Mouse (Mus musculus): Measurements from ENCODE around the gene Map4k3. TPM values are rescaled to one million over a fixed set of nuclear protein-coding genes. Genes with fewer than 3 reads are reported as not detected.

Gene Map4k3
- polyA plus RNA-seq, 1 experiment from 2014 or later: 21.3 TPM

GRCm38 (mm10) chr17:80644983-80645693 lies 83.1 kb downstream of the Map4k3 start:
- H3K27me3 ChIP-seq: no peaks in the 10 kb centered on the region
- H3K4me2 ChIP-seq: no peak overlapping the region
- H3K4me1 ChIP-seq: no peaks in the 10 kb centered on the region
- H3K27ac ChIP-seq: no peak overlapping the region
- no peaks in the 10 kb centered on the region for H3K9me3 ChIP-seq (replicated peaks)
- WGBS: 95% methylated on average over 14 of the region's 14 CpGs
- H3K9ac ChIP-seq: no peak overlapping the region
- H3K36me3 ChIP-seq (ENCODE audit: poor library complexity, severe bottlenecking): peaks cover 71% of the 10 kb centered on the region
- no peak for ATAC-seq
- H3K4me3 ChIP-seq: no peak overlapping the region

- Histone ChIP-seq H3K4me3 (no peak overlapping the region), H3K4me2 (no peak overlapping the region), H3K9me3 (replicated peaks) (no peaks in the 10 kb centered on the region), H3K4me1 (no peaks in the 10 kb centered on the region), H3K27ac (no peak overlapping the region), H3K36me3 (ENCODE audit: poor library complexity, severe bottlenecking) (peaks cover 70% of the 10 kb centered on the region), H3K27me3 (no peaks in the 10 kb centered on the region), H3K9ac (no peak overlapping the region)
- WGBS: 81% methylated on average over 13 of the region's 13 CpGs
- ATAC-seq: no peak
These were observed 83.7 kb downstream of the Map4k3 start for GRCm38 (mm10) chr17:80644567-80644966.

GRCm38 (mm10) chr17:80638121-80638520 lies 90.2 kb downstream of the Map4k3 start:
- H3K27ac ChIP-seq: 0 out of 2 replicates have a peak overlapping the region, but pooled peaks have one; percentile 7
- no peaks in the 10 kb centered on the region for H3K27me3 ChIP-seq
- peaks cover 49% of the 10 kb centered on the region for H3K36me3 ChIP-seq (ENCODE audit: poor library complexity, severe bottlenecking)
- H3K4me3 ChIP-seq: no peak overlapping the region
- H3K9me3 ChIP-seq (replicated peaks): no peaks in the 10 kb centered on the region
- H3K4me1 ChIP-seq: no peaks in the 10 kb centered on the region
- H3K4me2 ChIP-seq: no peak overlapping the region
- ATAC-seq: no peak
- H3K9ac ChIP-seq: no peak overlapping the region
- 69% methylated on average over 8 of the region's 8 CpGs for WGBS

- Histone ChIP-seq H3K4me1 (no peaks in the 10 kb centered on the region), H3K4me3 (no peak overlapping the region), H3K9me3 (replicated peaks) (no peaks in the 10 kb centered on the region), H3K27me3 (no peaks in the 10 kb centered on the region), H3K4me2 (no peak overlapping the region), H3K9ac (no peak overlapping the region), H3K27ac (no peak overlapping the region), H3K36me3 (ENCODE audit: poor library complexity, severe bottlenecking) (peaks cover 53% of the 10 kb centered on the region)
- ATAC-seq: no peak
- WGBS: 88% methylated on average over 1 of the region's 1 CpGs
These were observed 92.5 kb downstream of the Map4k3 start for GRCm38 (mm10) chr17:80635794-80636193.

GRCm38 (mm10) chr17:80632846-80633245 lies 95.4 kb downstream of the Map4k3 start:
- Histone ChIP-seq H3K27me3 (no peaks in the 10 kb centered on the region), H3K9me3 (replicated peaks) (no peaks in the 10 kb centered on the region), H3K36me3 (ENCODE audit: poor library complexity, severe bottlenecking) (peaks cover 50% of the 10 kb centered on the region), H3K4me1 (no peaks in the 10 kb centered on the region), H3K9ac (no peak overlapping the region), H3K4me3 (no peak overlapping the region), H3K27ac (no peak overlapping the region), H3K4me2 (no peak overlapping the region)
- ATAC-seq: no peak
- 96% methylated on average over 5 of the region's 5 CpGs for WGBS

- Histone ChIP-seq H3K4me1 (no peaks in the 10 kb centered on the region), H3K9ac (no peak overlapping the region), H3K27ac (no peak overlapping the region), H3K4me3 (no peak overlapping the region), H3K4me2 (no peak overlapping the region), H3K27me3 (no peaks in the 10 kb centered on the region), H3K9me3 (replicated peaks) (no peaks in the 10 kb centered on the region), H3K36me3 (ENCODE audit: poor library complexity, severe bottlenecking) (peaks cover 53% of the 10 kb centered on the region)
- no peak for ATAC-seq
- WGBS: 98% methylated on average over 4 of the region's 4 CpGs
These were observed 95.9 kb downstream of the Map4k3 start for GRCm38 (mm10) chr17:80632354-80632753.

- no peak for ATAC-seq
- Histone ChIP-seq H3K4me3 (no peak overlapping the region), H3K4me1 (no peaks in the 10 kb centered on the region), H3K36me3 (ENCODE audit: poor library complexity, severe bottlenecking) (peaks cover 54% of the 10 kb centered on the region), H3K27ac (no peak overlapping the region), H3K9ac (no peak overlapping the region), H3K4me2 (no peak overlapping the region), H3K9me3 (replicated peaks) (no peaks in the 10 kb centered on the region), H3K27me3 (no peaks in the 10 kb centered on the region)
- WGBS: 97% methylated on average over 3 of the region's 3 CpGs
These were observed 97.3 kb downstream of the Map4k3 start for GRCm38 (mm10) chr17:80631028-80631427.

GRCm38 (mm10) chr17:80624979-80625378 lies 103.3 kb downstream of the Map4k3 start:
- Histone ChIP-seq H3K9ac (no peak overlapping the region), H3K27ac (no peak overlapping the region), H3K27me3 (no peaks in the 10 kb centered on the region), H3K4me1 (no peaks in the 10 kb centered on the region), H3K36me3 (ENCODE audit: poor library complexity, severe bottlenecking) (peaks cover 12% of the 10 kb centered on the region; the same call in 1 of the 2 replicates), H3K4me3 (no peak overlapping the region), H3K9me3 (replicated peaks) (no peaks in the 10 kb centered on the region), H3K4me2 (no peak overlapping the region)
- ATAC-seq: no peak

GRCm38 (mm10) chr17:80621691-80622090 lies 106.6 kb downstream of the Map4k3 start:
- Histone ChIP-seq H3K4me1 (no peaks in the 10 kb centered on the region), H3K36me3 (ENCODE audit: poor library complexity, severe bottlenecking) (peaks cover 16% of the 10 kb centered on the region), H3K9me3 (replicated peaks) (no peaks in the 10 kb centered on the region), H3K27me3 (no peaks in the 10 kb centered on the region), H3K9ac (no peak overlapping the region), H3K4me3 (no peak overlapping the region), H3K4me2 (no peak overlapping the region), H3K27ac (no peak overlapping the region)
- no peak for ATAC-seq
- WGBS: 94% methylated on average over 4 of the region's 4 CpGs

- no peak overlapping the region for H3K27ac ChIP-seq
These were observed 107.4 kb downstream of the Map4k3 start for GRCm38 (mm10) chr17:80620786-80621423.

GRCm38 (mm10) chr17:80619556-80619955 lies 108.7 kb downstream of the Map4k3 start:
- no peak for ATAC-seq
- no peak overlapping the region for H3K4me2 ChIP-seq
- no peaks in the 10 kb centered on the region for H3K4me1 ChIP-seq
- H3K27ac ChIP-seq: no peak overlapping the region
- H3K9ac ChIP-seq: no peak overlapping the region
- H3K27me3 ChIP-seq: no peaks in the 10 kb centered on the region
- WGBS: 85% methylated on average over 13 of the region's 13 CpGs
- peaks cover 29% of the 10 kb centered on the region for H3K36me3 ChIP-seq (ENCODE audit: poor library complexity, severe bottlenecking)
- no peak overlapping the region for H3K4me3 ChIP-seq
- H3K9me3 ChIP-seq (replicated peaks): no peaks in the 10 kb centered on the region

More at GRCm38 (mm10) chr17:80620786-80621423, 107.4 kb downstream of the Map4k3 start:
- Histone ChIP-seq H3K4me2 (no peak overlapping the region), H3K27me3 (no peaks in the 10 kb centered on the region), H3K4me1 (no peaks in the 10 kb centered on the region), H3K9me3 (replicated peaks) (no peaks in the 10 kb centered on the region), H3K4me3 (no peak overlapping the region), H3K36me3 (ENCODE audit: poor library complexity, severe bottlenecking) (peaks cover 17% of the 10 kb centered on the region), H3K9ac (no peak overlapping the region)
- ATAC-seq: peak; percentile 83
- 72% methylated on average over 5 of the region's 5 CpGs for WGBS

GRCm38 (mm10) chr17:80618890-80619289 lies 109.4 kb downstream of the Map4k3 start:
- H3K36me3 ChIP-seq (ENCODE audit: poor library complexity, severe bottlenecking): peaks cover 32% of the 10 kb centered on the region
- WGBS: 73% methylated on average over 5 of the region's 5 CpGs
- no peak for ATAC-seq
- H3K9me3 ChIP-seq (replicated peaks): no peaks in the 10 kb centered on the region
- no peak overlapping the region for H3K27ac ChIP-seq
- no peaks in the 10 kb centered on the region for H3K27me3 ChIP-seq
- H3K4me1 ChIP-seq: no peaks in the 10 kb centered on the region
- no peak overlapping the region for H3K4me3 ChIP-seq
- H3K4me2 ChIP-seq: no peak overlapping the region
- H3K9ac ChIP-seq: no peak overlapping the region; the same call in 1 of the 2 replicates

Data from forebrain, embryonic 13.5 days (tissue).